Mouse (Mus musculus): ENCODE results near the gene Gm10271. TPM values are rescaled to one million over a fixed set of nuclear protein-coding genes. Genes with fewer than 3 reads are reported as not detected.

Gene Gm10271
- not detected in 2 replicates for polyA plus RNA-seq (2012; rRNA removed)

GRCm38 (mm10) chr10:116972509-116972908 is at the start of gene Gm10271:
Gene Gm10271 (minus strand): TSS chr10:116972609.
- DNase-seq (ENCODE audit: low read depth): no peak
- TF ChIP-seq POLR2A (IDR thresholded peaks at IDR 0.05; ENCODE audit: borderline replicate concordance, extremely low read depth, insufficient read depth, insufficient read length, poor library complexity, severe bottlenecking): no peak
- no peak for TF ChIP-seq CTCF (IDR thresholded peaks at IDR 0.05; ENCODE audit: borderline replicate concordance, extremely low read depth, insufficient read depth, insufficient read length)

GRCm38 (mm10) chr10:117021020-117021754 is 48.8 kb upstream of the Gm10271 start:
- TF ChIP-seq POLR2A (IDR thresholded peaks at IDR 0.05; ENCODE audit: borderline replicate concordance, extremely low read depth, insufficient read depth, insufficient read length, poor library complexity, severe bottlenecking): no peak
- no peak for TF ChIP-seq CTCF (IDR thresholded peaks at IDR 0.05; ENCODE audit: borderline replicate concordance, extremely low read depth, insufficient read depth, insufficient read length)
- DNase-seq (ENCODE audit: low read depth): no peak

- peak; percentile 64 for DNase-seq (ENCODE audit: low read depth)
- TF ChIP-seq POLR2A (IDR thresholded peaks at IDR 0.05; ENCODE audit: borderline replicate concordance, extremely low read depth, insufficient read depth, insufficient read length, poor library complexity, severe bottlenecking): no peak
- no peak for TF ChIP-seq CTCF (IDR thresholded peaks at IDR 0.05; ENCODE audit: borderline replicate concordance, extremely low read depth, insufficient read depth, insufficient read length)
These were observed 46.0 kb upstream of the Gm10271 start for GRCm38 (mm10) chr10:117018281-117018840.

- no peak for TF ChIP-seq POLR2A (IDR thresholded peaks at IDR 0.05; ENCODE audit: borderline replicate concordance, extremely low read depth, insufficient read depth, insufficient read length, poor library complexity, severe bottlenecking)
- TF ChIP-seq CTCF (IDR thresholded peaks at IDR 0.05; ENCODE audit: borderline replicate concordance, extremely low read depth, insufficient read depth, insufficient read length): no peak
- no peak for DNase-seq (ENCODE audit: low read depth)
These were observed 42.2 kb upstream of the Gm10271 start for GRCm38 (mm10) chr10:117014565-117014964.

- TF ChIP-seq POLR2A (IDR thresholded peaks at IDR 0.05; ENCODE audit: borderline replicate concordance, extremely low read depth, insufficient read depth, insufficient read length, poor library complexity, severe bottlenecking) (no peak), CTCF (IDR thresholded peaks at IDR 0.05; ENCODE audit: borderline replicate concordance, extremely low read depth, insufficient read depth, insufficient read length) (peak; percentile 11; the same call in 1 of the 2 replicates)
These were observed 41.4 kb upstream of the Gm10271 start for GRCm38 (mm10) chr10:117013689-117014390.

GRCm38 (mm10) chr10:117011047-117011446 is 38.6 kb upstream of the Gm10271 start:
- TF ChIP-seq POLR2A (IDR thresholded peaks at IDR 0.05; ENCODE audit: borderline replicate concordance, extremely low read depth, insufficient read depth, insufficient read length, poor library complexity, severe bottlenecking) (no peak), CTCF (IDR thresholded peaks at IDR 0.05; ENCODE audit: borderline replicate concordance, extremely low read depth, insufficient read depth, insufficient read length) (no peak)
- no peak for DNase-seq (ENCODE audit: low read depth)

More at GRCm38 (mm10) chr10:117013689-117014390, 41.4 kb upstream of the Gm10271 start:
- peak; percentile 73 for DNase-seq (ENCODE audit: low read depth)

GRCm38 (mm10) chr10:117009691-117010090 is 37.3 kb upstream of the Gm10271 start:
- TF ChIP-seq CTCF (IDR thresholded peaks at IDR 0.05; ENCODE audit: borderline replicate concordance, extremely low read depth, insufficient read depth, insufficient read length) (no peak), POLR2A (IDR thresholded peaks at IDR 0.05; ENCODE audit: borderline replicate concordance, extremely low read depth, insufficient read depth, insufficient read length, poor library complexity, severe bottlenecking) (no peak)
- DNase-seq (ENCODE audit: low read depth): no peak

GRCm38 (mm10) chr10:117005707-117006464 is 33.5 kb upstream of the Gm10271 start:
- TF ChIP-seq CTCF (IDR thresholded peaks at IDR 0.05; ENCODE audit: borderline replicate concordance, extremely low read depth, insufficient read depth, insufficient read length) (no peak), POLR2A (IDR thresholded peaks at IDR 0.05; ENCODE audit: borderline replicate concordance, extremely low read depth, insufficient read depth, insufficient read length, poor library complexity, severe bottlenecking) (no peak)

GRCm38 (mm10) chr10:117004695-117005094 is 32.3 kb upstream of the Gm10271 start:
- DNase-seq (ENCODE audit: low read depth): peak; percentile 57
- TF ChIP-seq CTCF (IDR thresholded peaks at IDR 0.05; ENCODE audit: borderline replicate concordance, extremely low read depth, insufficient read depth, insufficient read length): no peak
- TF ChIP-seq POLR2A (IDR thresholded peaks at IDR 0.05; ENCODE audit: borderline replicate concordance, extremely low read depth, insufficient read depth, insufficient read length, poor library complexity, severe bottlenecking): no peak

More at GRCm38 (mm10) chr10:117005707-117006464, 33.5 kb upstream of the Gm10271 start:
- DNase-seq (ENCODE audit: low read depth): no peak

- DNase-seq (ENCODE audit: low read depth): peak; percentile 38
- no peak for TF ChIP-seq CTCF (IDR thresholded peaks at IDR 0.05; ENCODE audit: borderline replicate concordance, extremely low read depth, insufficient read depth, insufficient read length)
- TF ChIP-seq POLR2A (IDR thresholded peaks at IDR 0.05; ENCODE audit: borderline replicate concordance, extremely low read depth, insufficient read depth, insufficient read length, poor library complexity, severe bottlenecking): no peak
These were observed 28.6 kb upstream of the Gm10271 start for GRCm38 (mm10) chr10:117000975-117001374.
